Mouse (Mus musculus) layer of hippocampus, postnatal 14 days (tissue): ENCODE results near the gene Il10rb. TPM values are rescaled to one million over a fixed set of nuclear protein-coding genes. Genes with fewer than 3 reads are reported as not detected.

Experiments used
- DNase-seq, 2 experiments: peaks; one replicate each; pipeline ENCODE4 v3.0.0; 2021 to 2022; ENCODE audit warnings: low spot score in 2 of 2, mixed read lengths in 1 of 2
- total RNA-seq, 2 experiments: library from RNA; stranded (reverse); gene quantifications; 2 replicates each; pipeline ENCODE4 v1.2.3; 2021

Gene Il10rb
- total RNA-seq, 2 experiments from 2014 or later, result 7.1 to 10.3 TPM

DNA sequence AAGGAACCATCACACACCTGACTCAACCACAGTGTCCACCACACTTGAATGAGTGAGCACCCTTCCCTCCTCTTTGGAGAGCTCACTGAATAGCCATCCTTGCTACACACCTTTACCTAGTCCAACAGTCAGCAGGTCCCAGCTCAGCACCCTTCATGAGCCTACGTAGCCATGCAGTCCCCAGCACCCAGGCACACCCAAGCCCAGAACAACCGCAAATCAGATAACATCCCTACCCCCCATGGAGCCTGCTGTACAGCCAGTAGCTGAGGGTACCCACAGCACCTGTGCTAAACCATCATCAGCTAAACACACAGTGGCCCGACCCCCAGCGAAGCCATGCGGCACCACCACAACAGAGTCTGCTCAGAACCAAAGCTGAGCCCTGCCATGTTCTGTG lies 42.1 kb downstream of the Il10rb start:
- no peak for DNase-seq

DNA sequence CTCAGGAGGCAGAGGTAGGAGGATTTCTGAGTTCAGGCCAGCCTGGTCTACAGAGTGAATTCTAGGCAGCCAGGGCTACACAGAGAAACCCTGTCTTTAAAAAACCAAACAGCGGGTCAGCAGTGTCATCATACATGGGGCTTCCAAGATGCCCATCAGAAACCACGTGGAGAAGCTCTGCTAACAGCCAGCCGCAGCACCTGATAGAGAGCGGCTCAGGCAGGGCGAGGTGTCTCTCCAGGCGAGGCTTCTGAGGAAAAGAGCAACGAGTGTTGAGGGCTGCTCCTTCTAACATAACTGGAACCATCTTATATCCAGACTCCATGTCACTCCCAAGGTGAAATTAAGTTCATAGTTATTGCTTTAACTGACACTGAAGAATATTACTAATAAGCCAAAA lies 42.9 kb downstream of the Il10rb start:
- no peak for DNase-seq

DNA sequence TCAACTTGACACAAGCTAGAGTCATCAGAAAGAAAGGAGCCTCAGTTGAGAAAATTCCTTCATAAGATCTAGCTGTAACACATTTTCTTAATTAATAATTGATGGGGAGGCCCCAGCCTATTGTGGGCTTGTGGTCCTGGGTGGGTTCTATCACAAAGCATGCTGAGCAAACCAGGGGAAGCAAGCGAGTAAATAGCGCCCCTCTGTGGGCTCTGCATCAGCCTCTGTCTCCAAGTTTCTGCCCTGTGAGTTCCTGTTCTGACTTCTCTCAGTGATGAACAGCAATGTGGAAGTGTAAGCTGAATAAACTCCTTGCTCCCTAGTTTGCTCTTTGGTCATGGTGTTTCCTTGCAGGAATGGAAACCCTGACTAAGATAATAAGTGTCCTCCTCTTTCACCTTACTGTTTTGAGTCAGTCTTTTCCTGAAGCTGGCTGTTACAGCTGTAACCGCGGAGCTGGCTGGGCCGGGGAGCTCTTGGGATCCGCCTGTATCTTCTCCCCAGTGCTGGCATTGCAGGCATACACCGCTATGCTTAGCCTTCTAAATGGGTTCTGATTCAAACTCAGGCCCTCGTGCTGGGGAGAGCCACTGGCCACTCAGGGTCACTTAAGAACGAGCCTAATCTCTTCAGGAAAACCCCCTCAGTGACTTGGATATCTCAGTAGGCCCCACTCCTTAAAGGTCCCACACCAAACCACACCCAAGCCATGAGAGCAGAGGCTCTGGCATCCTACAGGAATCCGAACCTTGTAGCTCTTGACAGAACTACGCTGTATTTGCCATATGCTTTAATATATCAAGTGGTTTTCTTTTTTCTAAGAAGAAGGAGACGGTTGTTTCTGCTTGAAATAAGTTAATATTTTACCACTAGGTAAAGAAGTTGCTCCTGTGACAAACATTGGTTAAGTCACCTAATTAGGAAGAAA lies 44.4 kb downstream of the Il10rb start:
- no peak for DNase-seq

DNA sequence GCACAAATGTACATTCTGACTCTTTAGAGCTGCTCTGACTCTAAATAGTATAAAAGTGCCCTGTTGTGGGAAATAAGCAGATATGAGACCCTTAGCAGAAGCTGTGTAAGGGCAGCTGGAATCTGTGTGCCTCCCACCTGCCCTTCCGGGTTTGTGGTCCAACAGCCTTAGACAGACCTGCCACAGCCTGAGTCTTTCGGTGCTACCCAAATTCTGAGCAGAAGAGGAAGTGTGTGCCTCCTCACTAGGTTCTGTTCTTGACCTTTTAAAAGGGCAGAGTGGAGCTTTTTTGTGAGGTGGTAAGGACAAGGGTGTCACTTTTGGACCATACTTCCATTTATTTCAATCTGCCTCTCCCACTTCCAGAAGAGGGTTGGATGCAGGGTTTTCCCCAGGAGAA lies 46.0 kb downstream of the Il10rb start:
- DNase-seq, result no peak

DNA sequence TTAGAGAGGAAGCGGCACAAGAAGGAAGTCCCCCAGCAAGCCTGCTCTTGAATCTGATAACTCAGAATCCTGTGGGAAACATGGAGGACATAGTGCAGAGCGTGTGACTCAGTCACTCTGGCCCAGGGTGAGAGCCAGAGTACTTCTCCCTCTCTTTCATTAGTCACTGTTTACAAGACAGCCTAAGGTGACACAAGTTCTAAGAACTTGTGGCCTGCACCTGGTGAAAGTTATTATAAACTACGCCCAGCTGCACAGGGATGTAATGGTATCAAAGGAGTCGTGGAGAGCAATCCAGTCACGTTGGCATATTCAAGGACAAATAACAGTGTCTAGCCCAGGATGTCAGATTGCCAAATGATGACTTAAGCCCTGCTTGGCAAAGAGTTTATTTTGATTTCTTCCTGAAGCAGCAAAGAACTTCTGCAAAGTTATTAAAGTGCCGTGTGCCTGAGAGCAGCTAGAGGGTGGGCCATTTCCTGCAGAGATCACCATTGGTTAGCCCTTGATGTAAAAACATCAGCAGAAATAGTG lies 46.5 kb downstream of the Il10rb start:
- DNase-seq, result no peak

DNA sequence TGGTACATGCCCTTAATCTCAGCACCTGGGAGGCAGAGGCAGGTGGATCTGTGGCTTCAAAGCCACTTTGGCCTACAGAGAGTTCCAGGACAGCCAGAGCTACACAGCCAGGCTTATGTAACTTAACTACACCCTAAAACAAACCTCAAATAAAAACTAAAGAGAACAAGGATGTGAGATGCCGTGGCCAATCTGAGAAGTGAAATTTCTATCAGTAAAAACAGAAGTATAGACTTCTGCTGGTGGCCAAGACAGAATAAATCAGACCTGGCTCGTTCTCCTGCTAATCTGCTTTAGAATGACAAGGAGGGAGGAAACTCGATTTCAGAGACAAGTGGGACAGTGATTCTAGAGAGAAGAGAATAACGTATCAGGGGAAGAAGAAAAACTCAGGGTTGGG lies 49.9 kb downstream of the Il10rb start:
- DNase-seq, result no peak

DNA sequence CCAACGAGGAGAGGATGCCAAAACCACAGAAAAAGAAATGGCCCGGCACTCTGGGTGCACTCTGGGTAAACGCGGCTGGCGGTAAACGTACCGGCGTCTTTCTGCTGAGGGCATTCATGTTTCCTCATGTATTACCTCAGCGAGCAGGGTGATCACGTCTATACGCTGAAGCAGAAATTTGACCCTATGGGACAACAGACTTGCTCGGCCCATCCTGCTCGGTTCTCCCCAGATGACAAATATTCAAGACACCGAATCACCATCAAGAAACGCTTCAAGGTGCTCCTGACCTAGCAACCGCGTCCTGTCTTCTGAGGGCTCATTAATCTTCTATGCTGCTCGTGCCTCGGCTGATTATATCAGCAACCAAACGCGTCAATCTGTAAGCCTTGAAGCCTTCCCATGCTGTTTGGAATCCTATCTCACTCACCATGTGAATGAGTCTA lies 52.4 kb downstream of the Il10rb start:
- DNase-seq, result no peak

DNA sequence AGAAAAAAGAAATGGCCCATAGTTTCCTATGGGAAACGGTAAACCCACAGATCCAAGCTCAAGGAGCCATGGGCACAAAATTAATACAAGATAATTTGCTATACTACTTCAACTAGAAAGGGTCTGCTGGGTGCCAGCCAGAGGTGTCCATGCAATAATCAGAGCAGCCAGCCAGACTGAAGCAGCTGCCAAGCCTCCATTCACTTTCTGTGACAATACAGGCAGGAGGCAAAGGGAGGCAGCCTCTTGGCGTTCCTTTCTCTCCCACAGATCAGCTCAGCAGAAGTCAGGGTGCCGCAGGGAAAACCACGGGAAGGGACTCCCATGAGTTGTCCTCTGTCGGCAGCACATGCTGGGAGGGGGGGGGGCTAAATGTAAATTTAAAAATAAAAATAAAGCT lies 53.0 kb downstream of the Il10rb start:
- no peak for DNase-seq

DNA sequence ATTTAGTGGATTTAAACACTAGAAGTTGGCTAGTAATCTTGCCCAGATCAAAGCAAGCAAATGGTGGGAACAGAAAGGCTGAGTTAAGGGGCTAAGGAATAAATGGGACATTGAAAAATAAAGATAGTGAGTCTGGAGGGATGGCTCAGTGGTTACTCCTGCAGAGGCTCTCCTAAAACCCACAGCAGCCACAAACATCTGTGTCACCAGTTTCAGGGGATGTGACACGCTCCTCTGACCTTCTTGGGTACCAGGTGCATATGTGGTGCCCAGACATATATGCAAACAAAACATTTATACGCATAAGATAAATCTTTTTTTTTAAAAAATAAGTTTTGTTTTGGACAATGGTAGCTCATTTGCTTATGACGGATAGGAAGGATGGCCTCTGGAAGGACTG lies 53.4 kb downstream of the Il10rb start:
- DNase-seq, result no peak

DNA sequence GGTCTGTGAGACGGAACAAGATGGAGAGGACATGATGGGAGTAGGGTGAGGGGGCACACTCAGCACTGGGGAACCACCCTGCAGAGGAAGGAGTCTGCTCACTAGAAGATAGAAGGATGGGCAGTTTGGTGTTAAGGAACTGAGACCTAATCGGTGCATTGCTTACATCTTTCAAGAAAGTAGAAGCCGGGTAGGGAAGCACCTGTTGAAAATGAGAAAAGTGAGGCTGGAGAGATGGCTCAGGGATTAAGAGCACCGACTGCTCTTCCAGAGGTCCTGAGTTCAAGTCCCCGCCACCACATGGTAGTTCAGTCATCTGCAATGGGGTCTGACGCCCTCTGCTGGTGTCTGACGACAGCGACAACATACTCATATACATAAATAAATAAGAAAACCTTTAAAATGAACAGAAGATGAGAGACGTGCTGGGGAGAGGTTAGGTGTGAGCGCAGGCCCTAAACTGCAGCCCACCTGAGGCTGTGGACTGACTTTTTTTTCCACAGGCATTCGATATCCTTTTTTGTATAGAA lies 53.9 kb downstream of the Il10rb start:
- no peak for DNase-seq

DNA sequence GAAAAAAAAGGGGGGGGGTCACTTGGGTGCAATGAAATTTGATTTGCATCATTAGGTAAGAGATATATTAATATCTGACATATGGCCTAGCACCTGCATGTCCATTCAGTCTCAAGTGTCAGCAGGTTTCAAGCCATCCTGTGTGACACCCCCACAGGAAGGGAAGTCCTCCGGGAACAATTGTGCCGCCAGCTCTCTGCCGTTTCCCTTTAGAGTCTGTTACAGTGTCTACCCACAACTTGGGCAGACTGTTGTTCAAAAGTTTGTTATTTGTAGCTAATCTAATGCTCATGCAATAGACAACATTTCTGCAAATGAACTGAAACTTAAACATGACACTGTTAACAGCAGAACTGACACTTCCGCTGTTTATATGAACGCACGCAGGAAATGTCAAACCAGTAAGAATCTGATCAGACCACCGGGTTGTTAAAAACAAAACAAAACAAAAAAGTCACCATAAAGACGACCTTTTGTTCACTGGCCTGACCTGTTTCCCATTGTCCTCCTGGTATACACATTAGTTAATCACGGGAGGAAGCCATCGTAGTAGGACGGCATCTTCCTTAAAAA lies 55.2 kb downstream of the Il10rb start:
- no peak for DNase-seq

DNA sequence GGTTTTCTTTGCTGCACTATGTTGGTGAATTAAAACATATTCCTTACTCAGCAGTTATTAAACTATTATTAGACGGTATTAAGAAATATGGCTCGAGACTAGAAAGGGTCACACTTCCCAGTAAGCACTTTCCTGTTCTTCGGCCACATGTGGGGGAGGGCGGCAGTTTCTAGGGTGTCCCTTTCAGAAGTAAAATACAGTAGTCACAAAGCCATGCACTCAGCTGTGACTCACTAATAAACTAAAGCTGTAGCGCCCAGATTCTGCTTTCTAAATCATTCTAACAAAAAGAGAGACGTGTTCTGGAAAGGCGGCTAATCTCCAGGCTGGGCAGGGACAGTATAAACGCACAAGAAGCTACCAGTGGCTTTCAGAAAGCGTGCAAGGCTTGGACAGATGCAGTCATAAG lies 55.8 kb downstream of the Il10rb start:
- DNase-seq, result no peak

DNA sequence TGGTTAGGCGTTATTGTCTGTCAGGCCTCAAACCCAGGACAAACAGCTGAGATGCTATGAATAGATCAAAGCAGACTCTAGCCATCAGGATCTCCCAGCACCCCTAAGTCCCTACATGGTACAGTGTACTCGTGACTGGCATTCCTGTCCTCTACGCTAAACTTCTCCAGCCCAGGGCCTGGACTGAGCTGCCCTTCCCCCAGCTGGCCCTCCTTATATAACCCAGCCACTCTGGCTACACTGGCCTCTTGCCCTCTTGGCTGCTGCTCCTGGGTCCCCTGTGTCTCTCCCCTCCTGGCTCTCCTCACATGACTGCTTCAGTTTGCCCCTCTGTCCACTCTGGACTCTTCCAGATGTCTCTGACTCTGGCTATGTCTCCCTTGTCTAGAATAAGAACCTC lies 56.7 kb downstream of the Il10rb start:
- no peak for DNase-seq

DNA sequence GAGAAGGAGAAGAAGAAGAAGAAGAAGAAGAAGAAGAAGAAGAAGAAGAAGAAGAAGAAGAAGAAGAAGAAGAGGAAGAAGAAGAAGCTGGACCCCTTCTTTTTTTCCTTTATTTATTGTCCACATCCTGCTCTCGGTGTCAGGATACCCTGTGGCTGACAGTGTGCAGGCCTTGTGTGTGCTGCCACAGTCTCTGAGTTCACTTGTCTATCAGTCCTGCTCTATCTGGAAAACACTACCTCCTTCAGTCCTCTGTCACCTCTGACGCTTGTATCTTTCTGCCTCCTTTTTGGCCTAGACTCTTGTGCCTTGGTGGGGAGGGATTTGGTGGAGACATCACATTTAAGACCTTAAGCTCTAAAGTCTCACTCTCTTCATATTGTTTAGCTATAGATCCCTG lies 57.4 kb downstream of the Il10rb start:
- no peak for DNase-seq

DNA sequence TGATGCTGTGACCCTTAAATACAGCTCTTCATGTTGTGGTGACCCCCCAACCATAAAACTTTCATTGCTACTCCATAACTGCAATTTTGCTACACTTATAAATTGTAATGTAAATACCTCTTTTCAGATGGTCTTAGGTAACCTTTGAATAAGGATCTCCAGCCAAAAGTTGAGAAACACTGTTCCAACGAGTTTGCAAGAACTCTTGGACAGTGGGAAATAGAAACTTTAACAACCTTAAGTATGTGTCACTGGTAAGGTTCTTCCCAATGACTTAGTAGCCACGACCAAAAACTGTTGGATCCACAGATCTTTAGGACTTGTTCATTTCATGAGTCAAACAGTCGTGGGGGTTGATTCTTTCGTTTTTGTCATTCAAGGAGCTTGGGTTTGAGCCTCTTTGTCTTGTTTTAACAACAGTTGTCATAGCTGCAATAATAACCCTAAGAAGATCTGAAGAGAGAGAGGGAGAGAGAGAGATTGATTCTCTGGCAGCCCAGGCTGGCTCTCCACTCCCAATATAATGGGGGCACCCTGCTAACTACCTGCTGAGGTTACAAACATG lies 58.0 kb downstream of the Il10rb start:
- no peak for DNase-seq

DNA sequence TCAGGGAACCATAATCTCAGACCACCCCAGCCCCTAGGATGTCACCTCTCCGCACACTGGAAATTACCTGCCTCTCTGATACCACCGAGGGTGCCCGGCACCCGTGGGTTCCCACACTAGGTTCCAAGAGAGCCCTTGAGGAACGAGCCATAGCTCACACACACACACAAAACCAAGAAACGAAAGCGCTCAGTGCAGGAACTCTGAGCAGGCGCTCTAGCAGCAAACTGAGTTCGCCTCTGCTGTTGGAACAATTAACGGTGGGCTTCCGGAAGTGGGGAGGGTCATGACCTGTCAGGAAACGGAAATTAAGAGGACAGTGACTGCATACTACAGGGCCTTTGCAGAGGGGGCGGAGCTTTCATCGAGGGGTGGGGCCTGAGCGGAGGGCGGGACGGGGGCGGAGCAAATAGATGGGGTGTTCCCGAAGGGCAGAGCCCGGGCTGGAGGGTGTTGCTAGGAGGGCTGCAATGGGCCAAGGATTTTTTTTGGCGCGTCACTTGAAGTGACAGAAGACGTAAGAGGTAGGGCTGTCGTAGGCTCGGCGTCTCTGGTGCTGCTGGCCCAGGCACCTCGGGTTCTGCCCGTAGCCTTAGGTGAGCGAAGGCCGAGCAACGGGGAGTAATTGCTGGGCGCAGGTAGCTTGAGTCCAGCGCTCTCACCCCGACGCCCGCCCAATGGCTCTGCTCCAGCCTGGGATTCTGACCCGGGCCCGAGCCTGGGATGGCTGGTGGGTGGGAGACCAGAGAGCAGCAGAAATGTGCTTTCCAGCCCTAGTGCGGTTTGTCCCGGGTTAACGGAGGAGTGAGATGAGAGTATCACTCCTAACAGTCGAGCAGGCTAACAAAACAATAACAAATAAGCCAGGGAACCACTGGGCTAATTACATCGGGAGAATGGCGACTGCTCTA lies 58.9 kb downstream of the Il10rb start:
- DNase-seq, result peak; percentile 79 to 91

DNA sequence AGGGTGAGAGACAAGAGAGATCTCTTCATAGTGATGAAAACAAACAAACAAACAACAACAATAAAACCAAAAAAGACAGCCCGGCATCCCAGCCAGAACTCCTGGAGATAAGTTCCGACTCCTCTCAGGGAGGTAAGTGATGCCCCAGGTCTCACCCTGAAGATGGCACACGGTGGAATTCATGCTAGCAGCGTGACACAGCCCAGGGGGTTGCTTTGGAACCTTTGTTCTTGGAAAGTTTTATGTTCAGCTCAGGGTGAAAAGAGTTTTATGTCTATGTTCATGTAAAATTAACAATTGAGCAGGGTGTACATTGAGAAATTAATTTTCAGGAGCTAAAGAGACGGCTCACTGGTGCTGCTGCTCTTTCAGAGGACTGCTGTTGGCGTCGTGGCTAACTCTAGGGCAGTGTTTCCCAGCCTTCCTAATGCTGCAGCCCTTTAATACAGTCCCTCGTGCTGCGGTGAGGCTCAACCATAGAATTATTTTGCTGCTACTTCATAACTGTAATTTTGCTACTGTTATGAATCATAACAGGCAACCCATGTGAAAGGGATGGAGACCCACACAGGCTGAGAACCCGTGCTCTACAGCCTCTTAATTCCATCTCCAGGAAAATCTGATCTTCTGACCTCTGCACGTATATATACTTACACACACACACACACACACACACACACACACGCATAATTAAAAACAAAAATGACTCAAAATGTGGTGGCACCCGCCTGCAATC lies 59.7 kb downstream of the Il10rb start:
- DNase-seq, result no peak

DNA sequence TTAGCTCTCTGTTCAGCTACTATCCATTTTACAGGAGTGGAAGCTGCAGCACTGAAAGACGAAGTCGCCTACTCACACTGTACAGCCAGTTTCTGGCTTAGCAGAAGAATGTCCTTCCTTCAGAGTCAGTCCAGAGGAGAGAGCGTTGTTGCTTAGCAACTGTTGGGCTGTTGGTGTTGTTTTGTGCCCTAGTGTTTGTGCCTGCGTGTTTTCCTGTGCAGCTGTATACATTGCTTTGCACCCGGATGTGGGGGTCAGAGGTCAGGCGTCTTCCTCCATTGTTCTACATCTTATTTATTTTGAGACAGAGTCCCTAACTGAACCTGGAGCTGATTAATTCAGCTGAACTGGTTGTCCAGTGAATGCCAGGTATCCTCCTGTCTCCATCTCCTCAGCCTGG lies 60.6 kb downstream of the Il10rb start:
- DNase-seq, result no peak

DNA sequence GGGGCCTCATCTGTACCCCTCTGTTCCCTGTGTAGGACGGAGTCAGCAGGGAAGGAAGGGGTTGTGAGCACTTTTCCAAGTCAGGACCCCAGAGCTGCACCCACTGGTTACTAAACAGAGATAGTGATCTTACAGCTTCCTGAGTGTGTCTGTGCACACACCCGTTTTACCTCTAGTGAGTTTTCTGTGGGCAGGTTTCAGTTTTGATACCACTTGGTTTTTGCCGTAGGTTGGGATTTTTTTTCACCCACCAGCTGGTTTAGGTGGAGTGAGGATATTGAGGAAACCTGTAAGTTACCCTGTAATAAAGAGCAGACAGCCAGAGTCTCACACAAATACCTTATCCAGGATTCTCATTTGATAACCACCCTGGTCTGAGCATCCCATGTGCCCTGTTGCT lies 64.5 kb downstream of the Il10rb start:
- DNase-seq, result no peak

DNA sequence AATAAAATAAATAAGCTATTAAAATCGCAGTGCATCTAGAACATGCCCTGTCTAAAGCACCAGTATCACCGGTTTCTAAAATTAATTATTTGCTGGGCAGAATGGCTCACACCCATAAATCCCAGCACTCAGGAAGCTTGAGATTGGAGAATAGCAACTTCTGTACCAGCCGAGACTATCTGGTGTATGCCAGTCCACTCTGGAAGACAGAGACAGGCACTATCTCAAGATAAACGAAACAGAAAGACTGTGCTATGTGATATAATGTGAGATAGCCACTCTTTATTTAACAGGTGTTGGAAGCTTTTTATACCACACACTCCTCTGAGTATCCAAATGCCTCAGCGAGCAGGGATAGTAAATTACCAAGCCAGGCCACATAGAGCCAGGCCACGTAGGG lies 65.5 kb downstream of the Il10rb start:
- DNase-seq, result no peak
